Mouse (Mus musculus) ovary, adult 18-20 months (tissue): Measurements from ENCODE around the gene Kif11.

Source experiments
- DNase-seq: peaks from one replicate; pipeline ENCODE4 v3.0.0; 2022; ENCODE audit warnings: low spot score, mixed read lengths

Kif11 gene

DNA sequence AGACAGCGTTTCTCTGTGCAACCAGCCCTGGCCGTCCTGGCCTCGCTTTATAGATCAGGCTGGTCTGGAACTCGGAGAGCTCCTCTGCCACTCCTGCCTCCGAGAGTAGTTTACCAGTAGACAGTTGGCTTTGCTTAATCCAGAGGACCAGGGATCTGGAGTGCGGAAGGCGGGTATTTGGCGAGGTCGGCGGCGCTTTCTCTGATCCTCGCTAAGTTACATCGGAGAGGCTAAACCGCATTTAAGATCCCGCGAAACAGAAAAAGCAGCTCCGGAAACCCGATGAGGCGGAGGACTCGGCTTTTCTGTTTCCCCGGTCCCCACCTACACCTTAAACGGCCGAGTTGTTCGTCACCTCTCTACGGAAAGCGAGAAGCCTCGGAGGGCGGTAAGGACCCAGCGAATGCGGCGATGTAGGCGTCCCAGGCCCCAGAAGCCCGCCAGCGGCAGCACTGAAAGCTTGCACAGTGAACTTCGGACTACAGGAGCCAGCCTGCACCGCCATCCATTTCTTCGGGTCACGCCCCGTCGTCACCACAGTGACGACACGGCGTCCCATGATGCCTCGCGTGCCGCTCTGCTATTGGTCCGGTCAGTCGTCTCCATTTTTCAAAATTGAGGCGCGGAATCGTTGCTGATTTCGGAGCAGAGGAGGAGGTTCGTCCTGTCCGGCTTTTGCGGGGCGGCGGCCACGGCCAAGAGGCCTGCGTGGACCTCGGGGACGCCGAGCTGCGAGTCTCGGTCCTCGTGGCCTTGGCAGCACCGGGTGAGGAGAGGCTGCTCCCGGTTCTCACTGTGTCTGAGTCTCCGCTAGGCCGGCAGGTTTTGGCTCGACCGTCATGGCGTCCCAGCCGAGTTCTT lies at the start of gene Kif11:
TSS of gene Kif11 (plus strand) at position 649 of the 861 bp plus-strand sequence.
- DNase-seq = peak; percentile 96

DNA sequence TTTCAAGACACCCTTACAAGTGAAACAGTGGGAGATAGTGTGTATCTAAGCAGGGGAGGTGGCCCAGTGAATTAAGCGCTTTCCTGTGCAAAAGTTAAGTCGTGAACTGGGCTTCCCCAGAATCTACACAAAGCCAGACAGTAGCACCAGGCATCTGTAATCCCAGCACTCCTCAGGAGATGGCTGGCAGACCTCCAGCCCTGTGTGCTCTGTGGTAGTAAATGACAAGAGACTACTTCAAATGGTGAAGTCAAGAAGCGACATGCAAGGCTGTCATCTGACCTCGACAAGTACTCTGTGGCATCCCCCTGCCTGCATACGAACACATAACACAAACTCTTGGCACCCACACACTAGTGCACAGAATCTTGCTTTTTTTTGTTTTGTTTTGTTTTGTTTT lies 49.0 kb upstream of the Kif11 start:
- no peak for DNase-seq

- no peak for DNase-seq
Measured at GRCm38 (mm10) chr19:37332726-37333125, 43.5 kb upstream of the Kif11 start.

DNA sequence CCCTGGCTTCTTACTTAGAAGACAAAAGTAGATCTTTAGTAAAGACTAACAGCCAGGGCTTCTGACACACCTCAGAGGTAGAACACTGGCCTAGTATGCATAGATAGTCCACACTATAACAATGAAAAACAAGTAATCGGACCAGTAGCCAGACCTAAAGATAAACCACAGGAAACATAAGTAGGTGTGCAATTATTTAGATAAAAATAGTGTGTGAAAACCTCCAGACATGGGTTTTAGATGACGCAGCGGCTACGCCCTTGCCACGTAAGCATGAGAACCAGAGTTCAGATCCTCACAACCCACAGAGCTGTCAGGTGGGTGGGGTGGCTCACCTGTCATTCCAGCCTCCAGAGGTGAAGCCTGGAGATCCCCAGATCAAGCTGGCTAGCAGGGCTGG lies 42.8 kb upstream of the Kif11 start:
- no peak for DNase-seq

DNA sequence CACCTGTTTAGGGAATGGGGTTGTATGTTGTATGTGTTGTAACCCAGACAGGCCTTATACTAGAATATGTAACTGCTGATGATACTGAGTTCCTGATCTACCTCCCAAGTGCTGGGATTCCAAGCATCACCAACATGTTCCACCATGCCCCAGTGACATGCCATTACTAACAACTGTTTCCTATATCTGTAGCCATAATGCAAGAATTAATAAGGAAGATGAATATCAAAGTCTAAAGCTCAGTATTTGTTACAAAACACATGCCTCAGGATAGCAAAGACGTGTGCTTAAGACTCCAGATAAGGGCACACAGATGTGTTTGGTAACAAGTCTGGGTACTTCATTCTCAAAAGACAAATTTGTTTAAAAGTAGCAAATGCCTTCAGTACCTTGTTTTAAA lies 40.8 kb upstream of the Kif11 start:
- DNase-seq = no peak

- DNase-seq = no peak
Measured at GRCm38 (mm10) chr19:37337752-37338151, 38.5 kb upstream of the Kif11 start, which contains the start of gene Ide. Gene Ide (minus strand): TSS chr19:37337852.

DNA sequence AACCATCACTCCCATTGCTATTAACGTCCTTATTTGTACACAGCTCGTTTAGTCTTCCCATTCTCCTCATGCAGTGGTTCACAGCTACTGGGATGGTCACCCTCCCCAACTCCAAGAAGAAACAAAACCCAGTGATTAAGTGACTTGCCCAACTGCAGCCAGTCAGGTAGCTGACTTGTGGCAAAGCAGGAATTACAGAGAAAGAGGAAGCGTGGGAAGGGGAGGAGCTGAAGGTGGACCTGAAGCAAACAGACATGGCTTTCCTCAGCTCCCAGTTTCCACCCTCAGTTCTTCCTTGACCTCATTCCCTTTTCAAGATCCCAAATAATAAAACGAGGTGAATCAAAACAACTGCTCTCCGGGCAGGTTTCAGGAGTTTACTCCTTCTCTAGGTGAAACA lies 35.7 kb upstream of the Kif11 start:
- no peak for DNase-seq

DNA sequence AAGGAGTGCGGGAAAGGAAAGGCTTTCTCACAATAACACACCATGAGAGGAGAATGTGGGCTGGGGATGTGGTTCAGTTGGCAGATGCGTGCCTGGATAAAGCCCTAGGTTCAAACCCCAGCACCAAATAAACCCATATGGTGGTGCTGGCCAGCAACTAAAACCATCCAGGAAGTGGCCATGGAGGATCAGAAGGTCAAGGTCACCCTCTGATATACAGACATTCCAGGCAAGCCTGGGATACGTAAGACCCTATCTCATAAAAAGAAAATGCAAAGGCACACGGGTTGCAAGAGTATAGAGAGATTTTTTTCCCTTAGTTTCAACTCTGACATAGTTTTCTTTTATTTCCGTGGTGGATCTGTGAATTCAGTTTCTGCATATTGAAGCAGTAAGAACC lies 35.3 kb upstream of the Kif11 start:
- DNase-seq = no peak

GRCm38 (mm10) chr19:37343899-37344298 lies 32.3 kb upstream of the Kif11 start:
- no peak for DNase-seq

- DNase-seq = no peak
Measured at GRCm38 (mm10) chr19:37346258-37346657, 29.9 kb upstream of the Kif11 start.

- DNase-seq = peak; percentile 29
Measured at GRCm38 (mm10) chr19:37348331-37348730, 27.9 kb upstream of the Kif11 start.

DNA sequence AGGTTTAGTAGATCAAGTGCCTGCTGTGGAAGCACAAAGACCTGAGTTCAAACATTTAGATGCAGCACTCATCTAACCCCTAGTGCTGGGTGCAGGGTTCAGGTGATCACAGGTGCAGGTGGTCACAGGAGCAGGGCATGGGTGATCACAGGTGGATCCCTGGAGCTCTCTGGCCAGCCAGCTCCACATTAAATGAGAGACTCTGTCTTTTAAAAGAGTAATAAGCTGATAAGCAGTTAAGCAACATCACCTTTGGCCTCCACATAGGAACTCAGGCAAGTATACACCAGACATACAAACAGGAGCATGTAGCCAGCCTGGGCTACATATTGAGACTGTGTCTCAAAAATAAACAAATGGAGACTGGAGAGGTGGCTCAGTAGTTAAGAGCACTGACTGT lies 27.3 kb upstream of the Kif11 start:
- DNase-seq = no peak

DNA sequence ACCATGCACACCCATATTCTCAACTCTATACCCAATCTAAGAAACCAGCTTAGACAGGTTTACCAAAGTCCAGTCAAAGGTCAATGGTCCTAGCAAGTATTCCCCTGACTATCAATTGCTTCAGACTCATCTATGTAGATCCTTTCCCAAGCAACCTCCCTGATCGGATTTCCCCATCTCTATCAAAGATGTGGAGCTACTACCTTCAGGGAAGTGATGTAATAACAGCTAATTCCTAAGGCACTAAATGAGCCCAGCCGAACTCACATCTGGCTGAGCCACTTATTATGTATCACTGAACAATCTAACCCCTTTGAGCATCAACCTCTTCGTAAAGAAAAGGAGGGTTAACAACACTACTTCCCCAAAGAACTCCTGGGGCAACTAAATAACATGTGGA lies 23.4 kb upstream of the Kif11 start:
- DNase-seq = no peak

GRCm38 (mm10) chr19:37353331-37353730 lies 22.9 kb upstream of the Kif11 start:
- DNase-seq = no peak

GRCm38 (mm10) chr19:37360044-37360443 lies 16.2 kb upstream of the Kif11 start:
- no peak for DNase-seq

DNA sequence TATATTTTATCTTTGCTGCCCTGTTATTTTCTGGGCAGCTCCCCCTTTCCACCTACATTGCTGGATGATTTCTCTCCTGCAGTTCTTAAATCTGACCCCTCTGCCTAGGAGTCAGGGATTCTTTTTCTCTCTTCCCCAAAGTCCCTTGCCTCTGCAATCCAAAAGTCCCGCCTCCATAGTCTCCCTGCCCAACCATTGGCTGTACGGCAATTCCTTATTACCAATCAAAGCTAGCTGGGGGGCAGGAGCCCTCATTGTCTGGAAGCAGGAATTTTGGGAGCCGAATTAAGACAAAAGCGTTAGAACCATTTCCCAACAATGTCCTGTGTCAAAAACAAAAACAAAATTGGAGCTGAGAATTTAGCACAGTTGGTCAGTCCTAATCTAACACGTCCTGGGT lies 13.7 kb upstream of the Kif11 start:
- DNase-seq = no peak

GRCm38 (mm10) chr19:37363128-37363939 lies 12.9 kb upstream of the Kif11 start:
- no peak for DNase-seq

DNA sequence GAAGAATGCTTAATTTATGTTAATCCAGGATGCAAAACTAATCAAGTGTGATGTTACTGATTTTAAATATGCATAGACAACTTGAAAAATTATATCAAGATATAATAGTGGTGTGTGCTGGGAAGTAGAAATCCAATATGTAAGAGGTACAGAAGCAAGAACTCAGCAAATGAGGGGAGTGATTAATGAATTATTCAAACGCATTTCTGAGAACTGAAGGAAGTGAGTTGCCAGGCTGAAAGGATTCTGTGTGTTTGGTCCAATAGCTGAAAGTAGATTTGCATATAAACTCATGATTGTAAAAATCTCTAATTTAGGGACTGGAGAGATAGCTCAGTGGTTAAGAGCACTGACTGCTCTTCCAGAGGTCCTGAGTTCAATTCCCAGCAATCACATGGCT lies 7.2 kb upstream of the Kif11 start:
- no peak for DNase-seq

GRCm38 (mm10) chr19:37369921-37370320 lies 6.3 kb upstream of the Kif11 start:
- no peak for DNase-seq

GRCm38 (mm10) chr19:37370356-37370755 lies 5.8 kb upstream of the Kif11 start:
- no peak for DNase-seq

GRCm38 (mm10) chr19:37374941-37375754 lies 1.1 kb upstream of the Kif11 start:
- DNase-seq = no peak

DNA sequence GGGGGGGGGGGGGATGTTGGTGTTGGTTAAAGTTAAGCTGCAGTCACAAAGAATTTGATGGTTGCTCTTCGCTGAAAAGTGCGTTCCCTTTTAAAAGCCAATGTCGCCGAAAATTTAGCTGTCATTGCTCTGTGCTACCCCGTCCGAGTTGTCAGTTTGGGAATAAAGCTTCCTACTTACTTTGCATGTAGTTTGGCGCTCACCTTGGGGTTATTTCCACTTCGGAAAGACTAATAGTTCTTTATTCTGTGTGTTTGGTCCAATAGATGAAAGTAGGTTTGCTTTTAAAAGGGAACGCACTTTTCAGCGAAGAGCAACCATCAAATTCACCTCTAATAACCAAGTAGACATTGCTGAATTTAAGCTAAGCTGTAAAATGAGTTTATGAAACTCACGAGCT lies 638 bp downstream of the Kif11 start:
- DNase-seq = no peak
